Mouse (Mus musculus): Measurements from ENCODE around the gene Stard10. TPM values are rescaled to one million over a fixed set of nuclear protein-coding genes. Genes with fewer than 3 reads are reported as not detected.
A peak's percentile ranks its signal among the peaks of the same experiment; 100 is the strongest.

The Stard10 gene
- polyA plus RNA-seq, 1 experiment from 2014 or later = 12.3 TPM

GRCm38 (mm10) chr7:101302691-101303090 lies 14.2 kb upstream of the Stard10 start:
- no peak for DNase-seq (ENCODE audit: low spot score)

- no peak for DNase-seq (ENCODE audit: low spot score)
Observed at GRCm38 (mm10) chr7:101306841-101307240, 10.0 kb upstream of the Stard10 start.

GRCm38 (mm10) chr7:101309985-101310326 lies 6.9 kb upstream of the Stard10 start:
- no peak for DNase-seq (ENCODE audit: low spot score)

- DNase-seq (ENCODE audit: low spot score) = peak; percentile 99
Observed at GRCm38 (mm10) chr7:101310327-101311028, 6.4 kb upstream of the Stard10 start.

GRCm38 (mm10) chr7:101311061-101311460 lies 5.8 kb upstream of the Stard10 start:
- no peak for DNase-seq (ENCODE audit: low spot score)

- DNase-seq (ENCODE audit: low spot score) = no peak
Observed at GRCm38 (mm10) chr7:101313033-101313432, 3.9 kb upstream of the Stard10 start.

GRCm38 (mm10) chr7:101314396-101314795 lies 2.5 kb upstream of the Stard10 start:
- no peak for DNase-seq (ENCODE audit: low spot score)

GRCm38 (mm10) chr7:101315699-101316098 lies 1.2 kb upstream of the Stard10 start:
- no peak for DNase-seq (ENCODE audit: low spot score)

GRCm38 (mm10) chr7:101316591-101317001 lies 290 bp upstream of the Stard10 start:
- DNase-seq (ENCODE audit: low spot score) = no peak

- no peak for DNase-seq (ENCODE audit: low spot score)
Observed at GRCm38 (mm10) chr7:101318848-101319247, 2.0 kb downstream of the Stard10 start.

GRCm38 (mm10) chr7:101319796-101320195 lies 2.9 kb downstream of the Stard10 start:
- DNase-seq (ENCODE audit: low spot score) = peak; percentile 34

- peak; percentile 46 for DNase-seq (ENCODE audit: low spot score)
Observed at GRCm38 (mm10) chr7:101320399-101321217, 3.7 kb downstream of the Stard10 start.

GRCm38 (mm10) chr7:101321218-101321827 lies 4.4 kb downstream of the Stard10 start:
- DNase-seq (ENCODE audit: low spot score) = peak; percentile 39

- no peak for DNase-seq (ENCODE audit: low spot score)
Observed at GRCm38 (mm10) chr7:101323141-101323594, 6.3 kb downstream of the Stard10 start.

GRCm38 (mm10) chr7:101324142-101324962 lies 7.5 kb downstream of the Stard10 start:
- no peak for DNase-seq (ENCODE audit: low spot score)

GRCm38 (mm10) chr7:101326006-101326405 lies 9.1 kb downstream of the Stard10 start:
- no peak for DNase-seq (ENCODE audit: low spot score)

- DNase-seq (ENCODE audit: low spot score) = no peak
Observed at GRCm38 (mm10) chr7:101327263-101327662, 10.4 kb downstream of the Stard10 start.

- DNase-seq (ENCODE audit: low spot score) = no peak
Observed at GRCm38 (mm10) chr7:101327786-101328185, 10.9 kb downstream of the Stard10 start.

- no peak for DNase-seq (ENCODE audit: low spot score)
Observed at GRCm38 (mm10) chr7:101328621-101329158, 11.8 kb downstream of the Stard10 start.

- no peak for DNase-seq (ENCODE audit: low spot score)
Observed at GRCm38 (mm10) chr7:101329606-101330005, 12.7 kb downstream of the Stard10 start.
